ENCODE assay signal across 8 mouse cellular contexts in genomic region chr10:53595744-53596676, GRCm38 (mm10). TPM values are rescaled to one million over a fixed set of nuclear protein-coding genes. Genes with fewer than 3 reads are reported as not detected.
DNase-seq lines count a peak whose midpoint lies in the region; ATAC-seq lines count a peak whose summit lies in the region.

No protein-coding gene starts in this region.

- H3K36me3 ChIP-seq in forebrain, embryonic 14.5 days (ENCODE audit: control insufficient read depth, insufficient read depth, low read length): peaks cover 10% of the 10 kb centered on the region; the same call in 1 of the 2 replicates
- H3K36me3 ChIP-seq in intestine, embryonic 16.5 days (ENCODE audit: control insufficient read depth, insufficient read depth, low read length): no peaks in the 10 kb centered on the region
- H3K36me3 ChIP-seq in midbrain, embryonic 16.5 days (ENCODE audit: control insufficient read depth, insufficient read depth, low read length): no peaks in the 10 kb centered on the region

- DNase-seq in heart, adult 8-10 months (ENCODE audit: low spot score): peak; percentile 55
- no peak for DNase-seq in heart, adult 9 months (ENCODE audit: low spot score in 2 of 2)
- DNase-seq in A20 (ENCODE audit: low read depth, low spot score): peak; percentile 37
- peak; percentile 29 for DNase-seq in adrenal gland, postnatal 10 days
- DNase-seq in forebrain, embryonic 14.5 days (ENCODE audit: low spot score): peak; percentile 6
- DNase-seq in gastrocnemius, postnatal 14 days: no peak

- H3K4me1 ChIP-seq in forebrain, embryonic 14.5 days (ENCODE audit: control insufficient read depth, insufficient read depth, low read length): peaks cover 30% of the 10 kb centered on the region
- peaks cover 10% of the 10 kb centered on the region; the same call in 1 of the 2 replicates for H3K4me1 ChIP-seq in intestine, embryonic 16.5 days (ENCODE audit: control insufficient read depth, insufficient read depth, low read length)
- peaks cover 30% of the 10 kb centered on the region for H3K4me1 ChIP-seq in midbrain, embryonic 16.5 days (ENCODE audit: control insufficient read depth, insufficient read depth, low read length)

- no peaks in the 10 kb centered on the region for H3K9me3 ChIP-seq in forebrain, embryonic 14.5 days (replicated peaks; ENCODE audit: control insufficient read depth, low read length)
- H3K9me3 ChIP-seq in intestine, embryonic 16.5 days (ENCODE audit: control insufficient read depth, low read length): no peaks in the 10 kb centered on the region
- H3K9me3 ChIP-seq in midbrain, embryonic 16.5 days (replicated peaks; ENCODE audit: control insufficient read depth, low read length, poor library complexity, severe bottlenecking): no peaks in the 10 kb centered on the region

- peak overlapping the region; percentile 61 for H3K4me2 ChIP-seq in forebrain, embryonic 14.5 days (ENCODE audit: low read length)
- H3K4me2 ChIP-seq in intestine, embryonic 16.5 days (ENCODE audit: low read depth, low read length): peak overlapping the region; percentile 86
- H3K4me2 ChIP-seq in midbrain, embryonic 16.5 days (ENCODE audit: low read length): peak overlapping the region; percentile 69

- H3K27ac ChIP-seq in forebrain, embryonic 14.5 days (ENCODE audit: low read depth, low read length): peak overlapping the region; percentile 97
- peak overlapping the region; percentile 97 for H3K27ac ChIP-seq in intestine, embryonic 16.5 days (ENCODE audit: low read length)
- peak overlapping the region; percentile 99 for H3K27ac ChIP-seq in midbrain, embryonic 16.5 days (ENCODE audit: low read length)

- 10% methylated on average over 25 of the region's 27 CpGs for WGBS in forebrain, embryonic 14.5 days
- 4% methylated on average over 27 of the region's 27 CpGs for WGBS in intestine, embryonic 16.5 days
- 9% methylated on average over 20 of the region's 27 CpGs for WGBS in midbrain, embryonic 16.5 days

- peak overlapping the region; percentile 63 for H3K9ac ChIP-seq in forebrain, embryonic 14.5 days (ENCODE audit: low read length)
- H3K9ac ChIP-seq in intestine, embryonic 16.5 days (ENCODE audit: low read depth, low read length): peak overlapping the region; percentile 78
- peak overlapping the region; percentile 82 for H3K9ac ChIP-seq in midbrain, embryonic 16.5 days (ENCODE audit: low read depth, low read length)

- peak overlapping the region; percentile 86 for H3K4me3 ChIP-seq in forebrain, embryonic 14.5 days (ENCODE audit: low read depth, low read length)
- H3K4me3 ChIP-seq in intestine, embryonic 16.5 days (ENCODE audit: low read length): peak overlapping the region; percentile 85
- peak overlapping the region; percentile 97 for H3K4me3 ChIP-seq in midbrain, embryonic 16.5 days (ENCODE audit: low read depth, low read length)

- peak; percentile 92; the same call in 1 of the 2 replicates for ATAC-seq in forebrain, embryonic 14.5 days
- peak; percentile 92 for ATAC-seq in intestine, embryonic 16.5 days
- peak; percentile 94 for ATAC-seq in midbrain, embryonic 16.5 days

- no peaks in the 10 kb centered on the region for H3K27me3 ChIP-seq in forebrain, embryonic 14.5 days (replicated peaks; ENCODE audit: control insufficient read depth, insufficient read depth, low read length)
- H3K27me3 ChIP-seq in intestine, embryonic 16.5 days (replicated peaks; ENCODE audit: control insufficient read depth, insufficient read depth, low read length): no peaks in the 10 kb centered on the region
- H3K27me3 ChIP-seq in midbrain, embryonic 16.5 days (ENCODE audit: control insufficient read depth, insufficient read depth, low read depth, low read length): no peaks in the 10 kb centered on the region

- intact Hi-C loops in gastrocnemius, postnatal 14 days (cut with DNase I; ENCODE audit: low total_unique reads): no loop called here

RNA-seq across cellular contexts. Expression of gene Asf1a, which starts 0.5 kb away (rescaled TPM):
- total RNA-seq in heart, adult 8-10 months (2022): 10 to 100 TPM; 26.4 to 30.3 (median 29.1) TPM
- 10 to 100 TPM; 34.4 to 35.1 TPM for total RNA-seq in adrenal gland, postnatal 10 days (2021)
- polyA plus RNA-seq in forebrain, embryonic 14.5 days (2014; fragmentation: Nextera tagmentation; extraction: Ambion mirVana): 107 and 119 TPM in 2 replicates
- polyA plus RNA-seq in intestine, embryonic 16.5 days (2015; fragmentation: Nextera tagmentation; extraction: Ambion mirVana): 65.1 and 71.2 TPM in 2 replicates
- 51.2 and 59.4 TPM in 2 replicates for polyA plus RNA-seq in midbrain, embryonic 16.5 days (2015; fragmentation: Nextera tagmentation; extraction: Ambion mirVana)
- 10 to 100 TPM; 18.6 to 21.2 TPM for total RNA-seq in gastrocnemius, postnatal 14 days (2021)

RNA-seq across cellular contexts. Expression of gene Mcm9, which starts 34.2 kb away (rescaled TPM):
- 1 to 10 TPM; 2.5 to 3.6 (median 2.8) TPM for total RNA-seq in heart, adult 8-10 months (2022)
- 10 to 100 TPM in 1 of 2 experiments, 1 to 10 TPM in 1; 8.9 to 14.3 TPM for total RNA-seq in adrenal gland, postnatal 10 days (2021)
- 9.1 and 11.6 TPM in 2 replicates for polyA plus RNA-seq in forebrain, embryonic 14.5 days (2014; fragmentation: Nextera tagmentation; extraction: Ambion mirVana)
- polyA plus RNA-seq in intestine, embryonic 16.5 days (2015; fragmentation: Nextera tagmentation; extraction: Ambion mirVana): 5.6 and 5.8 TPM in 2 replicates
- 5.4 and 5.6 TPM in 2 replicates for polyA plus RNA-seq in midbrain, embryonic 16.5 days (2015; fragmentation: Nextera tagmentation; extraction: Ambion mirVana)
- 1 to 10 TPM; 2.0 to 2.2 TPM for total RNA-seq in gastrocnemius, postnatal 14 days (2021)

Comparison
In these comparisons a context has a peak if more than half of its experiments do, and no peak if none do; other contexts are left out.
1. DNase-seq: peak in heart, adult 8-10 months (single experiment), A20 (single experiment), adrenal gland, postnatal 10 days (single experiment) and forebrain, embryonic 14.5 days (single experiment); none in heart, adult 9 months (0 of 2) and gastrocnemius, postnatal 14 days (single experiment).
2. Peak in every context shown above with its lines, with median percentiles within 50 percentile points of each other: ATAC-seq, H3K27ac ChIP-seq, H3K4me2 ChIP-seq, H3K4me3 ChIP-seq and H3K9ac ChIP-seq.